Mouse (Mus musculus): ENCODE measurements around the gene Fam83g. TPM values are rescaled to one million over a fixed set of nuclear protein-coding genes. Genes with fewer than 3 reads are reported as not detected.
"Not testable (repeated sequence)": the region's sequence is repeated elsewhere in the genome, so short reads cannot be mapped to it uniquely, and the experiment has no call there.

The Fam83g gene
- total and polyA plus RNA-seq, 2 experiments from 2014 or later, result 0.16 to 0.60 TPM

DNA sequence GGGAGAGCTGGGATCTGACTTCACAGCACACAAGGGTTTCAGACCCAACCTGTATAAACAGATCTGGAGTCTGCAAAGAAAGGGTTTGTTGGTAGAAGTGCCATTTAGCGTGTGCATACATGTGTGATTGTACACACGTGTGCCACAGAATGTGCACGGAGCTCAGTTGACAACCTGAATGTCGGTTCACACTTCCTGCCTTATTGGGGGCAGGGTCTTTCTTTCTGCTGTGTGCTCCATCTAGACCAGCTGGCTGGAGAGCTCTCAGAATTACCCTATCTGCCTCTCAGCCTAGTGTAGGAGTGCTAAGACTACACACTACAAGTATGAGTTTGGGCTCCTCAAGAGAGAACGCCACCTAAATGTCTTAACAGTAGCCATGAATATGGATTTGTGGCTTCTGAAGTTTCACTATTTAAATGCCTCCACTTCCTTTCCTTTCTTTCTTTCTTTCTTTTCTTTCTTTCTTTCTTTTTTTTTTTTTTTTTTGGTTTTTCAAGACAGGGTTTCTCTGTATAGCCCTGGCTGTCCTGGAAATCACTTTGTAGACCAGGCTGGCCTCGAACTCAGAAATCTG lies 44.2 kb upstream of the Fam83g start:
- Histone ChIP-seq H3K27me3 (ENCODE audit: insufficient read depth, low read length) (no peaks in the 10 kb centered on the region), H3K4me3 (ENCODE audit: low read depth, low read length) (no peak overlapping the region), H3K4me2 (ENCODE audit: low read depth, low read length, poor library complexity, severe bottlenecking) (no peak overlapping the region), H3K9ac (replicated peaks; ENCODE audit: low read length, poor library complexity, severe bottlenecking) (no peak overlapping the region), H3K9me3 (ENCODE audit: low read length) (no peaks in the 10 kb centered on the region), H3K4me1 (ENCODE audit: insufficient read depth, low read length) (no peaks in the 10 kb centered on the region), H3K36me3 (ENCODE audit: insufficient read depth, low read length) (no peaks in the 10 kb centered on the region), H3K27ac (ENCODE audit: low read depth, low read length) (no peak overlapping the region)
- ATAC-seq (ENCODE audit: low FRiP score) (no peak), DNase-seq (ENCODE audit: low spot score) (no peak)
- no peak for TF ChIP-seq CTCF (IDR thresholded peaks at IDR 0.05)
- whole genome bisulfite sequencing, result 86% methylated on average over 6 of the region's 6 CpGs

GRCm38 (mm10) chr11:61640585-61640984 lies 43.3 kb upstream of the Fam83g start:
- not testable (repeated sequence) for H3K36me3 ChIP-seq (ENCODE audit: insufficient read depth, low read length); H3K4me1 ChIP-seq (ENCODE audit: insufficient read depth, low read length); H3K4me3 ChIP-seq (ENCODE audit: low read depth, low read length); H3K9ac ChIP-seq (replicated peaks; ENCODE audit: low read length, poor library complexity, severe bottlenecking); H3K4me2 ChIP-seq (ENCODE audit: low read depth, low read length, poor library complexity, severe bottlenecking); H3K9me3 ChIP-seq (ENCODE audit: low read length); DNase-seq (ENCODE audit: low spot score); H3K27me3 ChIP-seq (ENCODE audit: insufficient read depth, low read length); ATAC-seq (ENCODE audit: low FRiP score); H3K27ac ChIP-seq (ENCODE audit: low read depth, low read length)
- 86% methylated on average over 9 of the region's 9 CpGs for WGBS

DNA sequence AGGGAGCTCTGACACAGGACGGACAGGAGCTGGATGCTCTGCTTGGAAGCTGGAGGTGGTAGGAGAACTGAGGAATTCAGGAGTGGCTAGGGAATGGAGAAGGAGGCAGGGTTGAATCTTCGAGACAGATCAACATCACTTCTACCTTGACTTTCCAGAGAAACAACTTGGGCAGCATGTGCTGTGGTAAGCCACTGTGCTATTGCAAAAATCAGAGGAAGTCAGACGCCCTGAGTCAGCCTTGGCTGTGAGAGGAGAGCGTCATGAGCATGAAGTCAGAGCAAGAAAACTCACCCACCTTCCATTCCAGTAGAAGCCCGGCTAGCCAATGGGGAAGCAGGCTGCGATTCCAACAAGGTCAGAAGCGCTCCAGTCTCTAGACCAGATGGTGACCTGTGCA lies 41.8 kb upstream of the Fam83g start:
- H3K9me3 ChIP-seq (ENCODE audit: low read length), result no peaks in the 10 kb centered on the region
- H3K27ac ChIP-seq (ENCODE audit: low read depth, low read length), result no peak overlapping the region
- TF ChIP-seq CTCF (IDR thresholded peaks at IDR 0.05), result no peak
- H3K4me3 ChIP-seq (ENCODE audit: low read depth, low read length), result no peak overlapping the region
- H3K36me3 ChIP-seq (ENCODE audit: insufficient read depth, low read length), result no peaks in the 10 kb centered on the region
- WGBS, result 83% methylated on average over 7 of the region's 7 CpGs
- no peak for ATAC-seq (ENCODE audit: low FRiP score)
- no peaks in the 10 kb centered on the region for H3K4me1 ChIP-seq (ENCODE audit: insufficient read depth, low read length)
- no peak for DNase-seq (ENCODE audit: low spot score)
- no peaks in the 10 kb centered on the region for H3K27me3 ChIP-seq (ENCODE audit: insufficient read depth, low read length)
- no peak overlapping the region for H3K4me2 ChIP-seq (ENCODE audit: low read depth, low read length, poor library complexity, severe bottlenecking)
- no peak overlapping the region for H3K9ac ChIP-seq (replicated peaks; ENCODE audit: low read length, poor library complexity, severe bottlenecking)

GRCm38 (mm10) chr11:61643184-61643961 lies 40.5 kb upstream of the Fam83g start:
- Histone ChIP-seq H3K36me3 (ENCODE audit: insufficient read depth, low read length) (no peaks in the 10 kb centered on the region), H3K4me2 (ENCODE audit: low read depth, low read length, poor library complexity, severe bottlenecking) (no peak overlapping the region), H3K4me1 (ENCODE audit: insufficient read depth, low read length) (no peaks in the 10 kb centered on the region), H3K27me3 (ENCODE audit: insufficient read depth, low read length) (no peaks in the 10 kb centered on the region; the same call in 1 of the 2 replicates), H3K9me3 (ENCODE audit: low read length) (no peaks in the 10 kb centered on the region), H3K27ac (ENCODE audit: low read depth, low read length) (no peak overlapping the region), H3K9ac (replicated peaks; ENCODE audit: low read length, poor library complexity, severe bottlenecking) (no peak overlapping the region), H3K4me3 (ENCODE audit: low read depth, low read length) (no peak overlapping the region)
- 76% methylated on average over 5 of the region's 5 CpGs for WGBS
- no peak for TF ChIP-seq CTCF (IDR thresholded peaks at IDR 0.05)
- ATAC-seq (ENCODE audit: low FRiP score) (no peak), DNase-seq (ENCODE audit: low spot score) (no peak)

DNA sequence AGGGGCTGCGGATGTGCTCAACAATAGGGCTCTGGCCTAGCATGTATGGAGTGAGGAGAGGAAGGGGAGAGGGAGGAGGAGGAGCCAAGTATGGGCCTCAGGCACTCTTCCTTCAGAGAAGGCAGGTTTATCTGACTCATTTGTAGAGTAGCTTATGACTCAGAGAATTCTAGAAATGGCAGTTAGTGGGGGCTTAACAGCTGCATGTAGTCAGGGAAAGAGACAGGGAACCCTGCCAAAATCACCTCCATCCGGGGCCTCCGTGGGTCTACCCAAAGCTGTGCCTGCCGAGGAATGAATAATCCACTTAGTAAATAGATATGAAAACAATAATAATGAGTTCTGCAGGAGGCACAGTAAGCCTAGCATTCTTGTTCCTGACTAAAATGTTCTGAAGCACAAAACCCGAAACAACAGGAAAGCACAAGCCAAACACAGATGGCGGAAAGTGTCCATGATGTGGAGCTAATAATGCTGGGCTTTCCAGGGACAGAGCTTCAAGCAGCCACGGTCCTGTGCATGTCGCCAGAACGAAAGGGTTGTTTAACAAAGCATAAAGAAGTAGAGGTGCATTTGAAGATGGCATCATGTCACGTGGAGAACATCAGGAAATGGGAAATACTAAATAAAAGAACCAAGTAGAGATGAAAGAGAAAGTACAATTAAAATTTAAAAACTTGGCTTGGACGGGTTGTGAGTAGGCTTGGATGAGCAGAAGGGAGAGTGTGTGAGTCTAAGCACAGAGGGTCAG lies 39.1 kb upstream of the Fam83g start:
- H3K27ac ChIP-seq (ENCODE audit: low read depth, low read length), result no peak overlapping the region
- H3K9ac ChIP-seq (replicated peaks; ENCODE audit: low read length, poor library complexity, severe bottlenecking), result no peak overlapping the region
- H3K4me3 ChIP-seq (ENCODE audit: low read depth, low read length), result no peak overlapping the region
- DNase-seq (ENCODE audit: low spot score), result peak; percentile 16
- WGBS, result 64% methylated on average over 11 of the region's 11 CpGs
- no peak for ATAC-seq (ENCODE audit: low FRiP score)
- no peaks in the 10 kb centered on the region; the same call in 1 of the 2 replicates for H3K27me3 ChIP-seq (ENCODE audit: insufficient read depth, low read length)
- no peaks in the 10 kb centered on the region for H3K4me1 ChIP-seq (ENCODE audit: insufficient read depth, low read length)
- no peak overlapping the region for H3K4me2 ChIP-seq (ENCODE audit: low read depth, low read length, poor library complexity, severe bottlenecking)
- TF ChIP-seq CTCF (IDR thresholded peaks at IDR 0.05), result no peak
- no peaks in the 10 kb centered on the region for H3K36me3 ChIP-seq (ENCODE audit: insufficient read depth, low read length)
- no peaks in the 10 kb centered on the region for H3K9me3 ChIP-seq (ENCODE audit: low read length)

All from midbrain, postnatal 0 days (tissue).